Mouse (Mus musculus) right cerebral cortex, adult 2 months (tissue): Measurements from ENCODE around the gene Cdh19.

Experiments used
- DNase-seq, 2 experiments: peaks; one replicate each; pipeline ENCODE4 v3.0.0; 2021 to 2022; ENCODE audit warnings: low spot score in 2 of 2

The Cdh19 gene

DNA sequence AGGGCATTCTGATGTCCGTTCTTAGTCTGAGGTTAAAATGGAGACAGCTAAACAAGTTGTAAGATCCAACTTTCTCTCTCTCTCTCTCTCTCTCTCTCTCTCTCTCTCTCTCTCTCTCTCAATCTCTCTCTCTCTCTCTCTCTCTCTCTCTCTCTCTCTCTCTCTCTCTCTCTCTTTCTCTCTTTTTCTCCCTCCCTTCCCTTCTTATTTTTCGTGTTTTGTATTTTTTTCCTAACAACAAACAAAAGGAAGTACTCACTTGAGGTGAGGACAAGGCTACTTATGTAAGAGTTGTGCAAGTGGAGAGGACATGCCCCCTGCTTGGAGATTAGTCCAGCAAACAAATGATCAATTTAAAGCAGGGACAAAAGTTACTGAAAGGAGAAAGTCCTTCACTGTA lies at the start of gene Cdh19:
Gene Cdh19 (minus strand): TSS at position 101 of the 400 bp plus-strand sequence.
- no peak for DNase-seq

DNA sequence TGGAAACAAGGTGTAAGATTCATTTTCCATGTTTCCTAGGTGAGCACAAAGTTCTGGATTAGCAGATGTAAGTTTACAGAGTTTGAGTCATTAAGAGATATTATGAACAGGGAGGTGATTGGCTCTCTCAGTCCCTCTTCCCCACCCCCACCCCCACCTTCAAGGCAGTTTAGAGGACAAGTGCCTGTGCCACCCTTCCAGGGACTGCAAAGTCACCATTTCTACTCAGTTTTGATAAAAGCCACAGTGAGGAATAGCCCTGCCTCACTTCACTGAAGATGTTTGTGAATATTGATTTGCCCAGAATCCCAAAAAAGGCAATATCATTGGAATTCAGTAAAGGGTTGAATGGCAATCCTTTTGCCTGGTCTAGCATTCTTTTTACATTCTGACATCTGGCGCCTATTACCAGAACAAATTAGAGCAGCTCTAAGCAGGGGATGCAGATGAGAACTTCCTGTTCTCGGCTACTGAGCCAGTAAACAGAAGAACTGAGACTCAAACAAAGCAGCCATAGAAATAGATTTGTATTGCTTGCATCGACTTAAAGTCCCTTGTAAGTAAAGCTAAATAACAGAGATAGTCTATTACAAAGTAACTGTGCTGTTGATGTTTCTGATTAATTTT lies 43.2 kb upstream of the Cdh19 start:
- peak in 1 of 2 experiments; percentile 8 for DNase-seq

DNA sequence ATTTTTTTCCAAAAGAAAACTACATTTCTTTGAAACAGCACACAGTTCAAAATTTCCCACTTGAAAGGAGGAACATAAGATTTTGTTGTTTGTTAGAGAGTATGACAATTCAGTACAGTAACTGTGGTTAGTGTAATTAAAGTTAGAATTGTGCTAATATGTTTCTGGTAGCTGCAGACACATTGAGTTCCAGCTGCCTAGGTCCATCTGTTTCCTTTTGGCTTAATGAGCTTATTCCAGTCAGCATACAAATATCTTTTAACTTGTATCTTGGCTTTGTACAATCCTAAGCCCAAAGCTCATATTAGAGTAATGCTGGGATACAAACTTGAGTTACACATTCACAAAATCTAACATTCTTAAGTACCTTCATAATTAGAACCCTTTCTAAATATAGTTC lies 40.3 kb upstream of the Cdh19 start:
- no peak for DNase-seq

DNA sequence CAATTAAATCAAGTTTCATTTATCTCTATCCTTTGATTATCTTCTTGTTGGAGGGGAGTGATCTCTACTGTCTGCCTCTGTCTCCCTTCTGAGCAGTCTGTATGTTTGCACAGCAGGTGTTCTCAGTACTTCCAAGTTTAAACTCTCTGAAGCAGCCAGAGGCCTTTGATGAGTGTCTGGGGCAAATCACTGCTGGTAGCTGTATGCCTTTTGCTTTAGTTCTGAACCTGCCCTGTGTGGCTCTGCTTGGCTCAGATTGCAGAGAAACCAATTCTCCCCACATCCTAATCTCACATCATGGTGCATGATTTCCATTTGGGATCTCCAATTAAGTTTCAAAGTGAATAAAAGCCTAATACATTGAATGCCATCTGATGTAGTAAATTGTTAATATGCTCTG lies 12.4 kb upstream of the Cdh19 start:
- no peak for DNase-seq

DNA sequence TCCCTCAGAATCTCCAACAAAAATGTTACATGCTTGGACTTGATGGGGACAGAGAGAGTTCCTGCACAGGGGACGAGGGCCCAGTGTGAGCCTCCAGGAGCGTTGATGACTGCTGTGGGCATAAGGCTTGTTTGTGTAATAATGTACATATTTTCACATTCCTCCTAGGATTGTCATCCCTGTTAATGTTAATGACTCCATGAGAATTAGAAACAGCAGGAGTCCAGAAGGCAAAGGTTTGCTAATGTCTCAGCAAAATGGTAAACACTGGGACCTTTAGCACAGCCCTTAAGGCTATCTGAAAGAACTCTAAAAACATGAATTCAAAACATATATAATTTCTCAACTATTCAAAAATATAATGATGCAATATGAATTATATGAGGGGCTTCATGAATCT lies 8.2 kb downstream of the Cdh19 start:
- DNase-seq = no peak

DNA sequence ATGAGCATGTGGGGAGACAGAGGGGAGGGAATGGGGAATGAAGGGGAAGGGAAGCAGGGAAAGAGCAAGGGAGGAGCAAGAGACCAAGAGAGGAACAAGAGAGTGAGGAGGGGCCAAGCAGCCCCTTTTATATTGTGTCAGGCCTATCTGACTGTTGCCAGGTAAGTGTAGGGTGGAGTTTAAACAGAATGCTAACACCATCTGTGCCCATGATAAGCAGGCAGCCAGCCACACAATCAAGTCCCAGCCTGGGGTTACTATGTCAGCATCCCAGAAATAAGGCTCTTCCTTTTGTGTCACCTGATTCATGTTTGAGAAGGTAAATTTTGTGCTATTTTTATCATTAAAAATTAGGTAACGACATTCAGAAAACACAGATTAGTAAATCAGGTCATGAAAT lies 67.6 kb downstream of the Cdh19 start:
- DNase-seq = no peak

DNA sequence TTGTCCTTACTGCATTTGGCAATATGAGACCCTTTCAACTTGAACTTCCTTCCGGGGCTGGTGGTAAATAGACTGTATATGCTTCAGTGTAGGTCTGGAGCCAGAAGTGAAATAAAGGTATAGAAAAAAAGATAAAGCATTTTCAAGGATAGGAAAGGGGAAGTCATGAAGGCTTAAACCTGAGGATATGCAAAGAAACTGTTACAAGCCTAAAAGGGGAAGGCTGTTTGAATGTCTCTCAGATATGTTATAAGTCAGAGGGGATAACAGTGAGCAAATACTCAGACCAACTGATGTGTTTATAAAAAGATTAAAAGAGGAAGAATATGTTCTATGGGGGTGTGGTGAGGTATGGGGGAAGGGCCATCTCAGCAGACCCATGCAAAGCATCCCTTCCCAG lies 68.2 kb downstream of the Cdh19 start:
- DNase-seq = no peak

DNA sequence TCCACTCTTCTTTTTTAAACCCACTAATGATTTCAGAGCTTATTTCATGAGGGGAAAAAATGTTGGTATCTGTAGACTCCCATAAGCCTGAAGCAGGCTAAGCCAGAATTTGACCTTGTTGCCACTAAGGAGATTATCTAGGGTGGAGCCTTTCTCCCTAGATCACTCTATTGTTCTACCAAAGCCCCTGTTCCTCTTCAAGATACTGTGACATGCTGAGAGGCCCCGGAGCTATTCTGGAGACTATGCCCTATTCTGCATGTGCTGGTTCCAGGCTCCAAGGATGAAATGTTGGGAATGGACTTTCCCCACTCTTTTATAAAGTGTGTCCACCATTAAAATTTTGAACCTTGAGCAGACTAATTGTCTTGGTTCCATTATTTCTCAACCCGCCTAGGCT lies 73.1 kb downstream of the Cdh19 start:
- DNase-seq = no peak
